Mouse (Mus musculus) kidney, postnatal 36 days (tissue): ENCODE data around the gene Khsrp.

ENCODE experiments used
- DNase-seq, 2 experiments: peaks; one replicate each; pipeline ENCODE4 v3.0.0; 2021 to 2022; ENCODE audit warnings: mixed read lengths in 2 of 2

Gene Khsrp

GRCm38 (mm10) chr17:56985656-56986055 is 45.7 kb downstream of the Khsrp start:
- DNase-seq: no peak

DNA sequence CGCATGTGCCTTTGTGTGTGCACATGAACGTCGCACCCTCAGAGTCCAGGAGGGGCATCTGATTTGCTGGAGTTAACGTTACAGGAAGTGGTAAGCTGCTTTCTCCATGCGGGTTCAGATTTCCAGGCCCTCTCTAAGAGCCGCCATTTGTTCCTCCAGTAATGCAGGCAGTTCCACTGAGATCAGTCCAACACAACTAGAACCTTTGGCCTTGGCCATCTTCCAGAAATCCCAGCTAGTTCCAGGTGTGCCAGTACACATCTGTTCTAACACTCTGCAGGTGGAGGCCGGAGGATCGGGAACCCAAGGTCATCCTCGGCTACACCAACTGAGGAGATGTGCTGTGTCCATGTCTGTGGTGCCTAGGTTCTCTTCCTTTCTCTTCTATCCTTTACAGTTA is 46.4 kb downstream of the Khsrp start:
- no peak for DNase-seq

- DNase-seq: no peak
These were observed 49.3 kb downstream of the Khsrp start, which contains the start of gene Acer1 for GRCm38 (mm10) chr17:56982013-56982412. Gene Acer1 (minus strand): TSS chr17:56982126.

DNA sequence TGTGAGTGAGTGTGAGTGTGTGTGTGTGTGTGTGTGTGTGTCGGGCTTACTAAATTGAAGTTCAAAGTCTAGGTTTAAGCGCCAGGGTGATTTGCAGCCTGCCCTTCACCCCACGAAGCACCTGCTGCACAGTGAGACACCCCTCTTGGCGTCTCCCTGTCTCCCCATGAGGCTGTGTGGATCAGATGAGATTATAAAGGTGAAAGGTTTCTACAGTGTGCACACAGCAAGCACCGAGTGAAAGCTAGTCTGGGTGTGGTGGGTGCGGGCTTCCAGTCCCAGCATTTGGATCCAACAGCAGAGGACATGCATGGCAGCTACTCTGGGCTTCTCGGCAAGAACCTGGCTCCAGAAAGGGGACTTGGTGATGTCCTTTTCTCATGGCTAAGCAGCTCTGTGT is 50.3 kb downstream of the Khsrp start:
- no peak for DNase-seq

DNA sequence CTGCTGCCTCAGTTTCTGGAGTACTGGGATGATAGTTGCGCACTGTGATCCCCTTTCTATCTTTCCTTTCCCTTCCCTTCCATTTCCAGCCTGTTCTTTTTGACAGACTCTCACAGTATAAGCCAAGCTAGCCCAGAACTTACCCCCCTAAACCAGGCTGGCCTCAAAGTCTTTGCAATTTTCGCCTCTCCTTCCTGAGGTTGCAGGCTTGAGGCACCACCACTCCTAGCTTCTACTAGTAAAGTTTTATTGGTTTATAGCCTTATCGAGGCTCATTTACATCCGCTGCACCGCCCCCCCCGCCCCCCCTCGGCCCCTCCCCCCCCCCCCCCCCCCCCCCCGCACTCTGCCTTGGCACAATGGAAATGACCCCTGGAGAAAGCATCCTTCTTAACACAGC is 51.8 kb downstream of the Khsrp start:
- DNase-seq: no peak

- no peak for DNase-seq
These were observed 54.6 kb downstream of the Khsrp start for GRCm38 (mm10) chr17:56976531-56977390.

GRCm38 (mm10) chr17:56975391-56975790 is 55.9 kb downstream of the Khsrp start:
- DNase-seq: no peak

DNA sequence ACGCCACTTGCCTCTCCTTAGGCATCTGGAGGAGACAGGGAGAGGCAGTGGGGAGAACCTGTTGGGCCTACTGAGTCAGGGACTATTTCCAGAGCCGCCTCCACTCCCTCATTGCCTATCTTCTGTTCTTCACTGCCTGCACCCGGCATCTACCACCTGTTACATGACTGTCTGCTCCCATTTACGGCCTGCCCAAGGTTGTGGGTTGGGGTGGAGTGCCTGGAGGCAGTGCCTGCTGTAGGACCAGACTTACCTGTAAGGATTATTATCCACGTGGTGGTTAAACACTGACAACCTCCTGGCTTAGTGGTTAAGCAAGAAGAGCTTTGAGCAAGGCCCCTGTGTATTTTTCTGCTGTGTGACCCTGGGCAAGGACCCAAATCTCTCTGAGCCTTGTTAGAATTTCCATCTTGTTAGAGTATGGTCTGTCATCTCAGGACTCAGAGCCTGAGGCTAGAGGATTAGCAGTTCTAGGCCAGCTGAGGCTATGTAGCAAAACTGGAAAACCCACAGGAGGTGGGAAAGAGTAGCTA is 56.5 kb downstream of the Khsrp start:
- DNase-seq: no peak

DNA sequence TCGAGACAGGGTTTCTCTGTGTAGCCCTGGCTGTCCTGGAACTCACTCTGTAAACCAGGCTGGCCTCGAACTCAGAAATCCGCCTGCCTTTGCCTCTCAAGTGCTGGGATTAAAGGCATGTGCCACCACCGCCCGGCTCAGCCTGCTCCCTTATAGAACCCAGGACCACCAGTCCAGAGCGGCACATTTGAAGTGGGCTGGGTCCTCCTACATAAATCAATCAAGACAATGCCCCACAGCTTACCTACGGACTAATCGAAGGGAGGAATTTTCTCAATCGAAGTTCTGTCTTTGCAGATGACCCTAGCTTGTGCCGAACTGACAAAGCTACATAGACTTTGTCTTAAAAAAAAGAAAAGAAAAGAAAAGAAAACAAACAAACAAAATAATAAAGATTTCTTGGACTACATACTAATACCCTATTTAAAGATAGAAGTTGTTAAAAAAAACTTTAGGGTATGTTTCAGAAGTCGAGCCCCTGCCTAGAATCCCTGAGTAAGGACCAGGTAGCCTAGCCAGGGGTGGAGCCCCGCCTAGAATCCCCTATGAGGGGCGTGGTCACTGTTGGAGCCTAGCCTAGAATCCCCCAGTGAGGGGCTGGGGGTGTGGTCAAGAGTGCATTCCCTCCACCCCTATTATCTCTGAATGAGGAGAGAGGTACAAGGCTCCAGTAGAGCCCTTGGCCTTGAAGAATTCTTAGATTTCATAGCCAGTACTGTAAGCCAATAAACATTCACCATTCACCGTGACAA is 57.2 kb downstream of the Khsrp start:
- DNase-seq: no peak
